Mouse (Mus musculus) erythroblast, embryonic 14.5 days (primary cell): ENCODE data around the gene Ascc2. TPM values are rescaled to one million over a fixed set of nuclear protein-coding genes. Genes with fewer than 3 reads are reported as not detected.

Experiments
- H3K27me3 ChIP-seq: 2 replicates; pipeline ENCODE4 v1.6.1; 2012; ENCODE audit warnings: inconsistent platforms; ENCODE audit not compliant: control insufficient read depth
- H3K36me3 ChIP-seq: 2 replicates; pipeline ENCODE4 v1.6.1; 2012; ENCODE audit warnings: mild to moderate bottlenecking, inconsistent platforms; ENCODE audit not compliant: control insufficient read depth
- H3K4me1 ChIP-seq: 2 replicates; pipeline ENCODE4 v1.6.1; 2012; ENCODE audit warnings: inconsistent platforms; ENCODE audit not compliant: control insufficient read depth
- H3K4me3 ChIP-seq: replicated peaks from 2 replicates; pipeline ENCODE3; 2012; ENCODE audit warnings: moderate library complexity, mild to moderate bottlenecking, inconsistent platforms
- H3K9me3 ChIP-seq: 2 replicates; pipeline ENCODE4 v1.6.1; 2012; ENCODE audit warnings: low read length, inconsistent platforms, mixed read lengths; ENCODE audit not compliant: control insufficient read depth
- GATA1 ChIP-seq: IDR thresholded peaks from 2 replicates; pipeline ENCODE4 v1.6.1; 2012; ENCODE audit warnings: low read length, inconsistent platforms, mixed read lengths
- TAL1 ChIP-seq: IDR thresholded peaks from 3 replicates; pipeline ENCODE4 v1.6.1; 2012; ENCODE audit warnings: low read length, inconsistent platforms, mixed read lengths
- polyA plus RNA-seq: library from polyadenylated mRNA; stranded (reverse); fragments of >175 nt; gene quantifications from 2 replicates; pipeline ENCODE4 v1.2.3, GENCODE M21; 2012

Ascc2 gene
- polyA plus RNA-seq, 1 experiment, result 5.3 TPM

- H3K4me3 ChIP-seq, result no peak overlapping the region
- no peak for TF ChIP-seq TAL1
- no peak for TF ChIP-seq GATA1
- H3K36me3 ChIP-seq, result peaks cover 13% of the 10 kb centered on the region
- H3K9me3 ChIP-seq, result no peaks in the 10 kb centered on the region
- no peaks in the 10 kb centered on the region for H3K27me3 ChIP-seq
- no peaks in the 10 kb centered on the region for H3K4me1 ChIP-seq
These were observed 82.8 kb downstream of the Ascc2 start for GRCm38 (mm10) chr11:4720393-4720792.

- H3K4me1 ChIP-seq, result no peaks in the 10 kb centered on the region
- H3K36me3 ChIP-seq, result peaks cover 13% of the 10 kb centered on the region
- H3K27me3 ChIP-seq, result no peaks in the 10 kb centered on the region
- no peak overlapping the region for H3K4me3 ChIP-seq
- TF ChIP-seq TAL1 (no peak), GATA1 (no peak)
- no peaks in the 10 kb centered on the region for H3K9me3 ChIP-seq
These were observed 83.5 kb downstream of the Ascc2 start for GRCm38 (mm10) chr11:4720900-4721580.

- Histone ChIP-seq H3K4me3 (no peak overlapping the region), H3K9me3 (no peaks in the 10 kb centered on the region), H3K36me3 (peaks cover 13% of the 10 kb centered on the region), H3K27me3 (no peaks in the 10 kb centered on the region), H3K4me1 (no peaks in the 10 kb centered on the region)
- no peak for TF ChIP-seq GATA1
- TF ChIP-seq TAL1, result no peak
These were observed 84.2 kb downstream of the Ascc2 start for GRCm38 (mm10) chr11:4721728-4722127.

- Histone ChIP-seq H3K4me3 (no peak overlapping the region), H3K36me3 (peaks cover 8% of the 10 kb centered on the region), H3K27me3 (no peaks in the 10 kb centered on the region), H3K9me3 (no peaks in the 10 kb centered on the region), H3K4me1 (no peaks in the 10 kb centered on the region)
- TF ChIP-seq GATA1 (no peak), TAL1 (no peak)
These were observed 92.1 kb downstream of the Ascc2 start for GRCm38 (mm10) chr11:4729603-4730002.

GRCm38 (mm10) chr11:4730096-4730495 lies 92.5 kb downstream of the Ascc2 start:
- Histone ChIP-seq H3K9me3 (no peaks in the 10 kb centered on the region), H3K27me3 (no peaks in the 10 kb centered on the region), H3K4me3 (no peak overlapping the region), H3K4me1 (no peaks in the 10 kb centered on the region), H3K36me3 (peaks cover 3% of the 10 kb centered on the region; the same call in 1 of the 2 replicates)
- TF ChIP-seq GATA1 (no peak), TAL1 (no peak)

GRCm38 (mm10) chr11:4730913-4731312 lies 93.4 kb downstream of the Ascc2 start:
- Histone ChIP-seq H3K4me3 (no peak overlapping the region), H3K4me1 (no peaks in the 10 kb centered on the region), H3K36me3 (peaks cover 3% of the 10 kb centered on the region; the same call in 1 of the 2 replicates), H3K9me3 (no peaks in the 10 kb centered on the region), H3K27me3 (no peaks in the 10 kb centered on the region)
- no peak for TF ChIP-seq TAL1
- TF ChIP-seq GATA1, result no peak

GRCm38 (mm10) chr11:4731781-4732180 lies 94.2 kb downstream of the Ascc2 start:
- Histone ChIP-seq H3K9me3 (no peaks in the 10 kb centered on the region), H3K4me3 (no peak overlapping the region), H3K36me3 (peaks cover 3% of the 10 kb centered on the region; the same call in 1 of the 2 replicates), H3K27me3 (no peaks in the 10 kb centered on the region), H3K4me1 (no peaks in the 10 kb centered on the region)
- TF ChIP-seq TAL1 (no peak), GATA1 (no peak)

- Histone ChIP-seq H3K36me3 (peaks cover 7% of the 10 kb centered on the region; the same call in 1 of the 2 replicates), H3K9me3 (no peaks in the 10 kb centered on the region), H3K4me3 (no peak overlapping the region), H3K4me1 (no peaks in the 10 kb centered on the region), H3K27me3 (no peaks in the 10 kb centered on the region)
- TF ChIP-seq GATA1, result no peak
- no peak for TF ChIP-seq TAL1
These were observed 96.6 kb downstream of the Ascc2 start for GRCm38 (mm10) chr11:4734179-4734578.

Other genes with a start within 250 kb of the Ascc2 start
- gene Hormad2, start 196.6 kb upstream of the Ascc2 start, polyA plus RNA-seq, result not detected in 2 replicates
- gene Mtmr3, start 42.9 kb upstream of the Ascc2 start, polyA plus RNA-seq, result 3.6 and 4.2 TPM in 2 replicates
- not detected in 2 replicates for gene Gm11032, start 17.7 kb upstream of the Ascc2 start, polyA plus RNA-seq
- gene Uqcr10, start 66.6 kb downstream of the Ascc2 start, polyA plus RNA-seq, result 7.9 and 8.8 TPM in 2 replicates
- gene Zmat5, start 66.9 kb downstream of the Ascc2 start, polyA plus RNA-seq, result 5.8 and 7.4 TPM in 2 replicates
- gene Cabp7, start 109.0 kb downstream of the Ascc2 start, polyA plus RNA-seq, result not detected in 2 replicates
- gene Nf2, start 211.8 kb downstream of the Ascc2 start, polyA plus RNA-seq, result 1.5 and 1.6 TPM in 2 replicates
- 0.38 and 0.72 TPM in 2 replicates for gene Nipsnap1, start 236.2 kb downstream of the Ascc2 start, polyA plus RNA-seq